18 mouse cellular contexts compared by ENCODE assay signal in genomic region chr7:144933336-144933735, GRCm38 (mm10). TPM values are rescaled to one million over a fixed set of nuclear protein-coding genes. Genes with fewer than 3 reads are reported as not detected.
DNase-seq lines count a peak whose midpoint lies in the region; ATAC-seq and TF ChIP-seq lines count a peak whose summit lies in the region.
"Had no signal": no experiment of that assay in that cellular context is flagged by ENCODE, and none has a peak within 500 bp of the region (broad histone marks: within the 10 kb centered on the region; RNA-seq: fewer than 3 reads in every experiment).

No protein-coding gene starts in this region.

- H3K4me3 ChIP-seq in heart, embryonic 10.5 days = no peak overlapping the region
- no peak overlapping the region for H3K4me3 ChIP-seq in kidney, adult 2 months (ENCODE audit: insufficient read depth, low read depth, low read length)
- H3K4me3 ChIP-seq: forebrain, embryonic 15.5 days; midbrain, embryonic 12.5 days had no signal

- H3K9me3 ChIP-seq in heart, embryonic 10.5 days = no peaks in the 10 kb centered on the region
- H3K9me3 ChIP-seq: forebrain, embryonic 15.5 days; midbrain, embryonic 12.5 days had no signal

- ATAC-seq in erythroid progenitor cell, adult 5-6 weeks (replicated peaks; ENCODE audit: low FRiP score, poor library complexity, severe bottlenecking) = no peak
- ATAC-seq: forebrain, embryonic 15.5 days; intestine, embryonic 16.5 days had no signal

- TF ChIP-seq POLR2A in kidney, adult 2 months (IDR thresholded peaks at IDR 0.05; ENCODE audit: low read depth, low read length) = no peak

- no peak overlapping the region for H3K27ac ChIP-seq in heart, embryonic 10.5 days
- H3K27ac ChIP-seq in kidney, adult 2 months (ENCODE audit: insufficient read depth, low read depth, low read length) = no peak overlapping the region
- H3K27ac ChIP-seq: forebrain, embryonic 15.5 days had no signal

- peaks cover 76% of the 10 kb centered on the region for H3K36me3 ChIP-seq in heart, embryonic 10.5 days
- H3K36me3 ChIP-seq in kidney, adult 2 months (ENCODE audit: control insufficient read depth, insufficient read depth, low read length) = no peaks in the 10 kb centered on the region; the same call in 1 of the 2 replicates
- H3K36me3 ChIP-seq: forebrain, embryonic 15.5 days had no signal

- TF ChIP-seq CTCF in kidney, adult 2 months (conservative IDR thresholded peaks at IDR 0.05; ENCODE audit: insufficient read depth, insufficient read length, low read depth, low read length) = no peak

- peaks cover 33% of the 10 kb centered on the region for H3K4me1 ChIP-seq in heart, embryonic 10.5 days
- H3K4me1 ChIP-seq in kidney, adult 2 months (ENCODE audit: control insufficient read depth, insufficient read depth, low read length) = peaks cover 11% of the 10 kb centered on the region

- 82% methylated on average over 3 of the region's 3 CpGs for WGBS in heart, embryonic 10.5 days
- WGBS in kidney, adult 2 months = 29% methylated on average over 3 of the region's 3 CpGs

- H3K27me3 ChIP-seq in heart, embryonic 10.5 days (ENCODE audit: insufficient read depth, poor library complexity, severe bottlenecking) = no peaks in the 10 kb centered on the region
- no peaks in the 10 kb centered on the region for H3K27me3 ChIP-seq in kidney, adult 2 months (replicated peaks; ENCODE audit: control insufficient read depth, insufficient read depth, low read length)
- H3K27me3 ChIP-seq: forebrain, embryonic 15.5 days had no signal

- peak; percentile 97 for DNase-seq in heart, adult 11 months
- no peak for DNase-seq in heart, embryonic 10.5 days (ENCODE audit: low spot score)
- DNase-seq in retina, postnatal 1 day = peak; percentile 11
- no peak for DNase-seq in retina, embryonic 14.5 days (ENCODE audit: low spot score)
- DNase-seq in kidney, adult 2 months = peak; percentile 86
- no peak for DNase-seq in spleen, postnatal 10 days (ENCODE audit: low spot score in 2 of 2)
- DNase-seq: embryo, embryonic 11 days; left cerebral cortex, postnatal 4 days; lung, postnatal 4 days; thymus, postnatal 36 days had no signal

RNA-seq across cellular contexts. Expression of gene Ccnd1, which starts 6.4 kb away (rescaled TPM):
- polyA plus RNA-seq in heart, embryonic 10.5 days (2016; fragmentation: Nextera tagmentation; extraction: Ambion mirVana) = 92.1 and 96.5 TPM in 2 replicates
- 137 and 139 TPM in 2 replicates for polyA plus RNA-seq in kidney, adult 2 months (2012; rRNA removed)
- 1.4 and 1.7 TPM in 2 replicates for total RNA-seq in erythroid progenitor cell, adult 5-6 weeks (2015; ENCODE audit: low replicate concordance)
- total RNA-seq in erythroid progenitor cell, adult 5-6 weeks (2017; ENCODE audit: low replicate concordance) = 1.3 and 1.7 TPM in 2 replicates

RNA-seq across cellular contexts. Expression of gene LTO1, which starts 18.4 kb away (rescaled TPM):
- 23.3 and 26.0 TPM in 2 replicates for polyA plus RNA-seq in heart, embryonic 10.5 days (2016; fragmentation: Nextera tagmentation; extraction: Ambion mirVana)
- 19.0 and 19.8 TPM in 2 replicates for polyA plus RNA-seq in kidney, adult 2 months (2012; rRNA removed)
- 5.4 and 10.8 TPM in 2 replicates for total RNA-seq in erythroid progenitor cell, adult 5-6 weeks (2015; ENCODE audit: low replicate concordance)
- 27.9 and 85.0 TPM in 2 replicates for total RNA-seq in erythroid progenitor cell, adult 5-6 weeks (2017; ENCODE audit: low replicate concordance)

RNA-seq across cellular contexts. Expression of gene Fgf15, which starts 37.0 kb away (rescaled TPM):
- 0.41 and 1.5 TPM in 2 replicates for polyA plus RNA-seq in heart, embryonic 10.5 days (2016; fragmentation: Nextera tagmentation; extraction: Ambion mirVana)
- not detected in 2 replicates for polyA plus RNA-seq in kidney, adult 2 months (2012; rRNA removed)
- total RNA-seq in erythroid progenitor cell, adult 5-6 weeks (2015; ENCODE audit: low replicate concordance) = not detected in 2 replicates
- not detected in 2 replicates for total RNA-seq in erythroid progenitor cell, adult 5-6 weeks (2017; ENCODE audit: low replicate concordance)
- total RNA-seq: CH12.LX; layer of hippocampus, postnatal 14 days had no signal
- polyA plus RNA-seq: liver, embryonic 16.5 days; stomach, embryonic 16.5 days had no signal

Comparison
In these comparisons a context has a peak if more than half of its experiments do, and no peak if none do; other contexts are left out.
1. DNase-seq: peak in heart, adult 11 months (single experiment), retina, postnatal 1 day (single experiment) and kidney, adult 2 months (single experiment); none in heart, embryonic 10.5 days (single experiment), retina, embryonic 14.5 days (single experiment) and spleen, postnatal 10 days (0 of 2).